ENCODE assay signal across 8 mouse cellular contexts in the genomic region with DNA sequence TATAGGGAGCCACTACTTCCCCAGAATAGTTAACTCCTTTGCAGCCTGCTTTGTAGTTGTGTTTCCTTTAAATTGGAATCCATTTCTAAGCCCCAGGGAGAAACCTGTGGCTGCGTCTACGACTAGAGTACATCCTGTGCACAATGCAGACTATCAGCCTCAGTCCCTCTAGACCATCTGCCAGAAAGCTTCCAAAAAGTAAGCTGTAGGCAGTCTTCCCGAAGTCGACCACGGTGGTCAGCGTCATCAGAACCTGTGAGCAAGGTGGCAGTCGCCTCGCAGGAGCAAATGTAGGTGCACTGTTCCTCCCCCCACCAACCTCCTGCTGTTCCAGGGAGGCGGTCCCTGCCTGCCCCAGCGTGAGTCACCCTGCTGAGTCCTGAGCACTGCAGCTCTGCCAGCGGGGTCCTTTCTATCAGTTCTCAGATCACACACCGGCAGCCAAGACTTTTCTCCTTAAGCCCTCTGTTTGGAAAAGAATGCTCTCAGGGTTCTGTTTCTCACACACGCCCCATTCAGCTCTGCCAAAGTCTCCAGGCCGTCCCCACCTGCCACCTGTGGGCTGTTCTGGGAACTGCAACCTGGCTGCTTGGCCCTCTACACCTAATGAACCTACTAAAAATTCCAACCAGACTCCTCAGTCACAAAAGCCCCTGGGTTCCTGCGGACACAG. TPM values are rescaled to one million over a fixed set of nuclear protein-coding genes. Genes with fewer than 3 reads are reported as not detected.
A peak's percentile ranks its signal among the peaks of the same experiment; 100 is the strongest.
DNase-seq lines count a peak whose midpoint lies in the region; ATAC-seq and TF ChIP-seq lines count a peak whose summit lies in the region.

No protein-coding gene starts in this region.

- peak overlapping the region; percentile 27; the same call in 1 of the 2 replicates for H3K4me3 ChIP-seq in heart, embryonic 13.5 days
- no peak overlapping the region for H3K4me3 ChIP-seq in kidney, postnatal 0 days (replicated peaks; ENCODE audit: low read depth, low read length)
- H3K4me3 ChIP-seq in liver, embryonic 11.5 days (ENCODE audit: low read depth, low read length): no peak overlapping the region
- no peak overlapping the region for H3K4me3 ChIP-seq in stomach, embryonic 15.5 days (replicated peaks)

- H3K4me1 ChIP-seq in heart, embryonic 13.5 days: no peaks in the 10 kb centered on the region
- H3K4me1 ChIP-seq in kidney, postnatal 0 days (replicated peaks; ENCODE audit: insufficient read depth, low read length): no peaks in the 10 kb centered on the region
- no peaks in the 10 kb centered on the region for H3K4me1 ChIP-seq in liver, embryonic 11.5 days (replicated peaks; ENCODE audit: control insufficient read depth, insufficient read depth, low read length)
- H3K4me1 ChIP-seq in stomach, embryonic 15.5 days: no peaks in the 10 kb centered on the region

- peaks cover 5% of the 10 kb centered on the region; the same call in 1 of the 2 replicates for H3K9me3 ChIP-seq in heart, embryonic 13.5 days
- no peaks in the 10 kb centered on the region for H3K9me3 ChIP-seq in kidney, postnatal 0 days (replicated peaks; ENCODE audit: low read length)
- H3K9me3 ChIP-seq in liver, embryonic 11.5 days (ENCODE audit: control insufficient read depth, low read length): no peaks in the 10 kb centered on the region
- H3K9me3 ChIP-seq in stomach, embryonic 15.5 days: no peaks in the 10 kb centered on the region

- no peaks in the 10 kb centered on the region for H3K36me3 ChIP-seq in heart, embryonic 13.5 days
- H3K36me3 ChIP-seq in kidney, postnatal 0 days (ENCODE audit: insufficient read depth, low read length): no peaks in the 10 kb centered on the region
- H3K36me3 ChIP-seq in liver, embryonic 11.5 days (ENCODE audit: control insufficient read depth, insufficient read depth, low read length): no peaks in the 10 kb centered on the region
- H3K36me3 ChIP-seq in stomach, embryonic 15.5 days: no peaks in the 10 kb centered on the region

- H3K4me2 ChIP-seq in heart, embryonic 13.5 days: peak overlapping the region; percentile 59
- H3K4me2 ChIP-seq in kidney, postnatal 0 days (ENCODE audit: low read length): peak overlapping the region; percentile 18; the same call in 1 of the 2 replicates
- 0 out of 2 replicates have a peak overlapping the region, but pooled peaks have one; percentile 5 for H3K4me2 ChIP-seq in liver, embryonic 11.5 days
- peak overlapping the region; percentile 46 for H3K4me2 ChIP-seq in stomach, embryonic 15.5 days

- ATAC-seq in heart, embryonic 13.5 days (ENCODE audit: extremely low read depth, insufficient number of reproducible peaks, low FRiP score, low TSS enrichment): no peak
- ATAC-seq in kidney, postnatal 0 days (replicated peaks; ENCODE audit: low FRiP score, low read depth): peak; percentile 77; the same call in 1 of the 2 replicates
- ATAC-seq in liver, embryonic 11.5 days (replicated peaks; ENCODE audit: low FRiP score): 0 out of 2 replicates have a peak, but pooled peaks have one; percentile 36
- peak; percentile 85 for ATAC-seq in stomach, embryonic 15.5 days (ENCODE audit: insufficient read depth, low FRiP score, low read depth)

- TF ChIP-seq CTCF in kidney, postnatal 0 days (IDR thresholded peaks at IDR 0.05; ENCODE audit: low read depth): peak; percentile 88

- no peaks in the 10 kb centered on the region for H3K27me3 ChIP-seq in heart, embryonic 13.5 days (replicated peaks)
- no peaks in the 10 kb centered on the region for H3K27me3 ChIP-seq in kidney, postnatal 0 days (ENCODE audit: insufficient read depth, low read length)
- H3K27me3 ChIP-seq in liver, embryonic 11.5 days (replicated peaks; ENCODE audit: control insufficient read depth, insufficient read depth, low read length): no peaks in the 10 kb centered on the region
- H3K27me3 ChIP-seq in stomach, embryonic 15.5 days (replicated peaks): no peaks in the 10 kb centered on the region

- H3K9ac ChIP-seq in heart, embryonic 13.5 days: peak overlapping the region; percentile 68
- no peak overlapping the region for H3K9ac ChIP-seq in kidney, postnatal 0 days (ENCODE audit: low read depth, low read length)
- H3K9ac ChIP-seq in liver, embryonic 11.5 days (ENCODE audit: low read depth, low read length): no peak overlapping the region
- no peak overlapping the region for H3K9ac ChIP-seq in stomach, embryonic 15.5 days

- no peak overlapping the region for H3K27ac ChIP-seq in heart, embryonic 13.5 days (replicated peaks)
- no peak overlapping the region for H3K27ac ChIP-seq in kidney, postnatal 0 days
- no peak overlapping the region for H3K27ac ChIP-seq in liver, embryonic 11.5 days (ENCODE audit: low read depth, low read length)
- peak overlapping the region; percentile 40; the same call in 1 of the 2 replicates for H3K27ac ChIP-seq in stomach, embryonic 15.5 days

- WGBS in heart, embryonic 13.5 days: 41% methylated on average over 15 of the region's 15 CpGs
- 21% methylated on average over 15 of the region's 15 CpGs for WGBS in kidney, postnatal 0 days
- WGBS in liver, embryonic 11.5 days: 50% methylated on average over 15 of the region's 15 CpGs
- 22% methylated on average over 15 of the region's 15 CpGs for WGBS in stomach, embryonic 15.5 days

- peak; percentile 20 to 37 for DNase-seq in CD8-positive naive resting alpha-beta T cell, adult 2 months (ENCODE audit: low read depth in 2 of 2, low spot score in 2 of 2)
- peak; percentile 47 for DNase-seq in c-Kit-positive CD71-negative TER-119-negative erythroid progenitor cells, embryonic 14.5 days (ENCODE audit: low read depth)
- peak; percentile 81 for DNase-seq in fibroblast of lung, adult 2 months (ENCODE audit: low read depth)
- peak; percentile 84 for DNase-seq in kidney, postnatal 0 days (ENCODE audit: low spot score)
- peak; percentile 65 for DNase-seq in liver, embryonic 11.5 days (ENCODE audit: low spot score)
- peak; percentile 14 to 42 for DNase-seq in natural killer cell, adult 2 months (ENCODE audit: low spot score in 2 of 2)

RNA-seq across cellular contexts. Expression of a gene that starts 14.9 kb away (rescaled TPM):
- polyA plus RNA-seq in heart, embryonic 13.5 days (2015; fragmentation: Nextera tagmentation; extraction: Ambion mirVana): 2.7 and 3.0 TPM in 2 replicates
- polyA plus RNA-seq in kidney, postnatal 0 days (2015; fragmentation: Nextera tagmentation; extraction: Ambion mirVana): 9.9 and 10.2 TPM in 2 replicates
- polyA plus RNA-seq in liver, embryonic 11.5 days (2014; fragmentation: Nextera tagmentation; extraction: Ambion mirVana): 3.2 and 3.5 TPM in 2 replicates
- polyA plus RNA-seq in stomach, embryonic 15.5 days (2015; fragmentation: Nextera tagmentation; extraction: Ambion mirVana): 24.0 and 27.1 TPM in 2 replicates

Comparison
In these comparisons a context has a peak if more than half of its experiments do, and no peak if none do; other contexts are left out.
1. DNase-seq: peak in every context shown above with its lines; median percentile 84 in kidney, postnatal 0 days; 81 in fibroblast of lung, adult 2 months; 65 in liver, embryonic 11.5 days; 47 in c-Kit-positive CD71-negative TER-119-negative erythroid progenitor cells, embryonic 14.5 days; 28 in CD8-positive naive resting alpha-beta T cell, adult 2 months; 28 in natural killer cell, adult 2 months.
2. H3K4me2 ChIP-seq: peak in every context shown above with its lines; median percentile 59 in heart, embryonic 13.5 days; 46 in stomach, embryonic 15.5 days; 18 in kidney, postnatal 0 days; 5 in liver, embryonic 11.5 days.